Mouse (Mus musculus) midbrain, postnatal 0 days (tissue): Measurements from ENCODE around the gene Gm20388. TPM values are rescaled to one million over a fixed set of nuclear protein-coding genes. Genes with fewer than 3 reads are reported as not detected.

Experiments used
- ATAC-seq: fragments of 200-750 bp; cut with Nextera tagmentation; 2 replicates; pipeline ENCODE4 v1.8.0; 2017; ENCODE audit warnings: moderate number of reproducible peaks, mild to moderate bottlenecking, moderate TSS enrichment, moderate library complexity; ENCODE audit not compliant: low FRiP score
- DNase-seq: peaks from one replicate; pipeline ENCODE4 v3.0.0-alpha.2; 2015; ENCODE audit warnings: low spot score
- H3K27ac ChIP-seq: fragments of 300-500 bp; sonication (generic); 2 replicates; pipeline ENCODE4 v1.5.1; 2014; ENCODE audit warnings: low read depth, mild to moderate bottlenecking, low read length, mixed read lengths
- H3K27me3 ChIP-seq: fragments of 300-500 bp; sonication (generic); 2 replicates; pipeline ENCODE4 v1.6.1; 2014; ENCODE audit warnings: low read length, control low read depth, mixed read lengths; ENCODE audit not compliant: insufficient read depth
- H3K36me3 ChIP-seq: fragments of 300-500 bp; sonication (generic); 2 replicates; pipeline ENCODE4 v1.6.1; 2014; ENCODE audit warnings: low read length, control low read depth, mixed read lengths; ENCODE audit not compliant: insufficient read depth
- H3K4me1 ChIP-seq: fragments of 300-500 bp; sonication (generic); 2 replicates; pipeline ENCODE4 v1.6.1; 2014; ENCODE audit warnings: mild to moderate bottlenecking, control low read depth, antibody characterized with exemption, low read length, mixed read lengths; ENCODE audit not compliant: insufficient read depth
- H3K4me2 ChIP-seq: fragments of 300-500 bp; sonication (generic); 2 replicates; pipeline ENCODE4 v1.6.1; 2014; ENCODE audit warnings: low read depth, mild to moderate bottlenecking, low read length, mixed read lengths; ENCODE audit not compliant: poor library complexity, severe bottlenecking
- H3K4me3 ChIP-seq: fragments of 300-500 bp; sonication (generic); 2 replicates; pipeline ENCODE4 v1.5.1; 2014; ENCODE audit warnings: low read depth, mild to moderate bottlenecking, low read length, moderate library complexity
- H3K9ac ChIP-seq: fragments of 300-500 bp; sonication (generic); replicated peaks from 2 replicates; pipeline ENCODE4 v1.6.1; 2014; ENCODE audit warnings: mild to moderate bottlenecking, low read length, moderate library complexity, mixed read lengths; ENCODE audit not compliant: poor library complexity, severe bottlenecking
- H3K9me3 ChIP-seq: fragments of 300-500 bp; sonication (generic); 2 replicates; pipeline ENCODE4 v1.6.1; 2016; ENCODE audit warnings: low read length, control low read depth
- CTCF ChIP-seq: IDR thresholded peaks from 2 replicates; pipeline ENCODE4 v1.5.1; 2016; ENCODE audit warnings: antibody characterized with exemption, mild to moderate bottlenecking
- WGBS: fragments of 180-500 bp; shearing (Covaris S2); extraction: QIAGEN DNeasy Blood & Tissue Kit; methylation state at CpG from one replicate; pipeline ENCODE4 v1.1.7; 2014; 5-methylcytosine and 5-hydroxymethylcytosine counted together
- polyA plus RNA-seq: library from polyadenylated mRNA; unstranded; fragments of >200 nt; fragmentation: Nextera tagmentation; extraction: Ambion mirVana; gene quantifications from 2 replicates; pipeline ENCODE4 v1.2.1, GENCODE M21; 2015
- total RNA-seq: library from RNA; depleted of rRNA; stranded (reverse); fragments of >200 nt; gene quantifications from 2 replicates; pipeline ENCODE4 v1.2.3, GENCODE M21; 2014

Gm20388 gene
- total and polyA plus RNA-seq, 2 experiments from 2014 or later, result 74.2 TPM; not detected in 1

DNA sequence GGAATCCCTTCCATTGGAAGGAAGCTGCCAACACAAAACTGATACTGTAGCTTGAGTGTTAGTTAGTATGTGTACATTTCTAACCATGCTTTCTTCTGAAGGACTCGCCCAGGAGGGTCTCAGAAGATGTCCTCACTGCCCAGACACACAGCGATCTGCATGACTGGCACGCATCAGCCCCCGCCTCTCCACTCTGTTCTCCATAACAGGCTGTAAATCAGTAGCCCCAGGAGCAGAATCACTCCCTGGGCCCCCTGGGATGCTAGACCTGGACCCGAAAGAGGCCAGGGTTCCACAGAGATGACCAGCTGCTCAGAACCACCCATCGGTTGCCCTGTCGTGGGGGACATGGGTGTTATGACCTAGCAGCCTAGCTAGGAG is 3881.2 kb downstream of the Gm20388 start:
- Histone ChIP-seq H3K4me3 (no peak overlapping the region), H3K27ac (no peak overlapping the region), H3K4me1 (no peaks in the 10 kb centered on the region), H3K27me3 (no peaks in the 10 kb centered on the region), H3K4me2 (no peak overlapping the region), H3K9me3 (no peaks in the 10 kb centered on the region), H3K36me3 (no peaks in the 10 kb centered on the region), H3K9ac (no peak overlapping the region)
- no peak for DNase-seq
- no peak for ATAC-seq
- no peak for TF ChIP-seq CTCF
- 63% methylated on average over 7 of the region's 7 CpGs for WGBS

DNA sequence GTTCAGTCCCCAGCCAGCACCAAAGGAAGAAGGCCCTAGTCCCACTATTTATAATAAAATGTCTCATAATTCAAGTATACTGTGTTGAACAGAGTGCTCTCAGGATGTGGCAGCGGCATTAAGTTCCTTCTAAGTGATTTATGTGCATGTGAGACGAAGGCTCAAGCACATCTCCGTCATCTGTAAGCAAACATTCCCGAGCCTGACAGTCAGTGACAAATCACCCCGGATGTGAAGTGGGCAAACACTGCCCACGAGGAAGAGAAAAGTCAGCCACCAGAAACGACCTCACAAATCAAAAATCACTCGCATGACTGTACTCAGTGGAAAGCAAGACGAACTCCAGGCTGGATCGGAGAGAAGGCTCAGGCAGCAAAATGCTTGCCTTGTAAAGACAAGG is 3883.3 kb downstream of the Gm20388 start:
- WGBS, result 72% methylated on average over 10 of the region's 10 CpGs
- ATAC-seq, result no peak

DNA sequence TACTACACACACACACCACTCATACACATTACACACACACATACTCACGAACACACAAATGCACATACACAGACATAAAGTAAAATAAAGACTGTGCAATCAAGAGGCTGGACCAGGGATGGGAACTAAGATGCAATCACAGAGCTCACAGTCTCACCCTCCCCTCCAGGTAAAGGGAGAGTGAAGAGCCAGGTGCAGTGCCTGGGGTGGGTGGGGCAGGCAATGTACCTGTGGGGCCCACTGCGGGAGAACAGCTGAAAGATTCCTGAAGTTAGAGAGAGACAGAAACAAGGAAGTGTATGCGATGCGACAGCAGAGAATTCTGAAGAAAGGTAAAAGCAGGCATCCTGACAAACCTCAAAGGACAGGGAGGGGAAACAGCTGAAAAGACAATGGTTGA is 3884.1 kb downstream of the Gm20388 start:
- no peak overlapping the region for H3K4me3 ChIP-seq
- H3K27me3 ChIP-seq, result no peaks in the 10 kb centered on the region
- TF ChIP-seq CTCF, result no peak
- H3K36me3 ChIP-seq, result no peaks in the 10 kb centered on the region
- no peak overlapping the region for H3K27ac ChIP-seq
- no peaks in the 10 kb centered on the region for H3K4me1 ChIP-seq
- 79% methylated on average over 4 of the region's 4 CpGs for WGBS
- no peak for ATAC-seq
- no peaks in the 10 kb centered on the region for H3K9me3 ChIP-seq
- no peak overlapping the region for H3K9ac ChIP-seq
- no peak for DNase-seq
- no peak overlapping the region for H3K4me2 ChIP-seq

More for the DNA sequence above, 3883.3 kb downstream of the Gm20388 start:
- Histone ChIP-seq H3K9me3 (no peaks in the 10 kb centered on the region), H3K36me3 (no peaks in the 10 kb centered on the region), H3K4me2 (no peak overlapping the region), H3K4me3 (no peak overlapping the region), H3K27ac (no peak overlapping the region), H3K4me1 (no peaks in the 10 kb centered on the region), H3K9ac (no peak overlapping the region), H3K27me3 (no peaks in the 10 kb centered on the region)
- no peak for DNase-seq
- no peak for TF ChIP-seq CTCF

GRCm38 (mm10) chr8:123796758-123797157 is 3886.1 kb downstream of the Gm20388 start:
- no peak for TF ChIP-seq CTCF
- Histone ChIP-seq H3K4me3 (no peak overlapping the region), H3K9me3 (no peaks in the 10 kb centered on the region), H3K4me2 (no peak overlapping the region), H3K27me3 (no peaks in the 10 kb centered on the region), H3K36me3 (no peaks in the 10 kb centered on the region), H3K4me1 (no peaks in the 10 kb centered on the region), H3K27ac (no peak overlapping the region), H3K9ac (no peak overlapping the region)
- DNase-seq, result no peak
- ATAC-seq, result no peak
- 44% methylated on average over 4 of the region's 4 CpGs for WGBS

DNA sequence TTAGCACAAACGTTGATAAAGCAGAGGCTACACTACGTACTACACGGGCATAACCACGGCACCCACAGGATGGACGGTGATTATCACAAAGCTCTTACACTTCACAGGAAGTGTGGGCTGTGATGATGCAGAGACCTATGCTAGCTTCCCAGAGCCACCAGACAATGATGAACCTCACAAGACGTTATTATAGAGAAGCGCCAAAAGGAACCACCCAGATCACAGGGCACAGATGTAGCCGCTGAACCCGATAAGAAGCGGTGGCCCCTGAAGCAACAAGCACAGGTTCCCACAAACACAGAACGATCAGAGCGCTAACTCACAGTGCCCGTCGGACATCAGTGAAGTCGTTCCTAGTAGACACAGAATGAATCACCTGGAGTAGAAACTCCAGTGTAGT is 3887.3 kb downstream of the Gm20388 start:
- Histone ChIP-seq H3K4me3 (no peak overlapping the region), H3K9me3 (no peaks in the 10 kb centered on the region), H3K4me1 (no peaks in the 10 kb centered on the region), H3K36me3 (no peaks in the 10 kb centered on the region), H3K4me2 (no peak overlapping the region), H3K27me3 (no peaks in the 10 kb centered on the region), H3K9ac (no peak overlapping the region), H3K27ac (no peak overlapping the region)
- DNase-seq (no peak), ATAC-seq (no peak)
- 94% methylated on average over 15 of the region's 15 CpGs for WGBS
- no peak for TF ChIP-seq CTCF

GRCm38 (mm10) chr8:123799434-123799833 is 3888.8 kb downstream of the Gm20388 start:
- no peak for ATAC-seq

More at GRCm38 (mm10) chr8:123799434-123799833, 3888.8 kb downstream of the Gm20388 start:
- no peaks in the 10 kb centered on the region for H3K9me3 ChIP-seq
- H3K27me3 ChIP-seq, result no peaks in the 10 kb centered on the region
- no peak overlapping the region for H3K4me2 ChIP-seq
- H3K4me3 ChIP-seq, result no peak overlapping the region
- H3K36me3 ChIP-seq, result no peaks in the 10 kb centered on the region
- DNase-seq, result no peak
- no peaks in the 10 kb centered on the region for H3K4me1 ChIP-seq
- no peak overlapping the region for H3K27ac ChIP-seq
- 89% methylated on average over 6 of the region's 6 CpGs for WGBS
- H3K9ac ChIP-seq, result no peak overlapping the region
- TF ChIP-seq CTCF, result no peak
